Mouse (Mus musculus) neutrophil, adult 5-6 weeks (primary cell): ENCODE results near the gene Trem1. TPM values are rescaled to one million over a fixed set of nuclear protein-coding genes. Genes with fewer than 3 reads are reported as not detected.

ENCODE experiments used
- ATAC-seq: fragments of 151-379, 151-347 bp; 2 replicates; pipeline ENCODE4 v1.8.0; 2017; ENCODE audit warnings: mild to moderate bottlenecking, moderate TSS enrichment; ENCODE audit not compliant: insufficient number of reproducible peaks, poor library complexity, low FRiP score, severe bottlenecking; ENCODE audit errors: extremely low read depth
- total RNA-seq: library from RNA; stranded (forward); fragments of 200-1000 nt; gene quantifications from 2 replicates; pipeline ENCODE4 v1.2.3, GENCODE M21; 2017

Trem1 gene
- total RNA-seq = 172 and 173 TPM in 2 replicates

DNA sequence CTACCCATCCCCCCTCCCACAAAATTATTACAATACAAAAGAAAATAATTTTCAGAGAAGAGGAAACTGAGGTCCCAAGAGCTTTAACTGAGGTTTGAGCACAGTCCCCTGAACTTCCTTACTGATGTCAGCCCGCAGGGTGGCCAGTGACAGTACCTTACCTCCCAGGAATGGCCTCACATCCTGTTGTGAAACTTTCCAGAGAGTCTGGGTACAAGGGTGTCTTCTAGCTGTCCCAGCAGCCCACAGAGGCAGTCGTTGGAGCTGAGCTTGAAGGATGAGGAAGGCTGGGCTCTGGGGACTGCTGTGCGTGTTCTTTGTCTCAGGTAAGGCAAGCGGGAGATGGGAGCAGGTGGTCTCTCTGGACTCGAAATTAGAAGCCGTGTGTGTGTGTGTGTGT, at the start of gene Trem1:
Gene Trem1 (plus strand): TSS at position 251 of the 400 bp plus-strand sequence.
- peak; percentile 87 for ATAC-seq

DNA sequence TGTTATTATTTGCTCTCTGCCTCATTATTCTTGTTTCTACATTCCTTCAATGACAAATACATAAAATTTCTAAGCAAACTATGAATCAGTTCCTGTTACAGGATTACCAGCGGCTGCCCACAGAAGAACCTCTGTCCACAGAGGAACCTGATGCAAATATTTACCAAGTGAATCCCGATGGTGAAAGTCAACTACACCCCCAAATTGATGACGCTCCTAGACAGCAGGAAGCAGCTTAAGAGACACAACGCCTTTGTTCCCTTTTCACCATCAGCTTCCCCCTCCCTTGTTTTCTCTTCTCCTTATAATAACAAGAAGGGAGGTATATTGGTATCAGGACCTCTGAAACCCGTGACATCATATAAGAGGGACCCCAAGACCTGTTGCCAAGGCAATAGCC, 47.3 kb upstream of the Trem1 start:
- ATAC-seq = peak; percentile 88

GRCm38 (mm10) chr17:48192366-48192765, 40.2 kb upstream of the Trem1 start:
- ATAC-seq = peak; percentile 42

GRCm38 (mm10) chr17:48203086-48203485, 29.5 kb upstream of the Trem1 start:
- ATAC-seq = no peak

DNA sequence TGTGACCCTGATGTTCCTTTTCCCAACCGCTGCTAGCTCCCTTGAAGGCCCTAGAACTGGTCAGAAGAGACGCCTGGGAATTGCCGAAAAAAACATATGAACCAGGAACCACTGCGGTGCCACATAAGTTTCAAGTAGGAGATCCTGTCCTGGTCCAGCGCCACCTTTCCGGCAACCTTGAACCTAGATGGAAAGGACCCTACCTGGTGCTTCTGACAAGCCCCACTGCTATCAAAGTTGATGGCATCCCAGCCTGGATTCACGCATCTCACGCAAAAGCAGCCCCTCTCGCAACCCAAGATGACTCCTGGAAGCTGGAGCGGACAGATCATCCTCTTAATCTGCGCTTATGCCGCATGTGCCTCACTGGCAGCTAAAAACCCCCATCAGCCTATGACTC, 20.0 kb upstream of the Trem1 start:
- no peak for ATAC-seq

DNA sequence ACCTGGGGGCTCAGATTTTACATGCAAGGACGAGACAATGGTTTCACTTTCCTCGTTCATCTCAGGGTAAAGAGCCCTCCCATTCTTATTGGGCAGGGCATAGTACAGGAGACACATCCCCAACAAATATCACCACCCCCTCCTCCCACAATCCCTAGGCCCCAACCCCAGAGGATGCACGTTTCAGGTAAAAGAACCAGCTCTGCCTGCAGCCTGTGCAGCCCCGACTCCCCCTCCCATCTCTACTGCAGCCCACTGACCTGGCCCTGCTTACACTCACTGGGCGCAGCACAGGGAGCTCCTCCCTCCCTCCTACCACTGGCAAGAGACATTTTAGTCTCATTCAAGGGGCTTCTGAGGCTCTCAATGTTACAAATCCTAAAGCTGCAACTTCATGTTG, 19.1 kb upstream of the Trem1 start:
- ATAC-seq = no peak

DNA sequence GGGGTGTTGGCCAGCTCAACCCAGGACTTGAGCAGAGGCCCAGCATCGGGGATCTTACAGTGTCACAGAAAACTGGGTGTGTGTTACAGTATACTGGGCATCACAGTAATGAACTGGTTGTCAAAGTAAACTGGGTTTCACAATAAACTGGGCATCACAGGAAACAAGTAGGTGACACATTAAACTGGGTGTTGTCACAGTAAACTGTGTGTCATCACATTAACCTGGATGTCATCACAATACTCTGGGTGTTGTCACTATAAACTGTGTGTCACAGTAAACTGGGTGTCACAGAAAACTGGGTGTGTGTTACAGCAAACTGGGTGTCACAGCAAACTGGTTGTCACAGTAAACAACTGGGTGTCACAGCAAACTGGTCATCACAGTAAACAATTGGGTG, 17.1 kb upstream of the Trem1 start:
- ATAC-seq = peak; percentile 62

DNA sequence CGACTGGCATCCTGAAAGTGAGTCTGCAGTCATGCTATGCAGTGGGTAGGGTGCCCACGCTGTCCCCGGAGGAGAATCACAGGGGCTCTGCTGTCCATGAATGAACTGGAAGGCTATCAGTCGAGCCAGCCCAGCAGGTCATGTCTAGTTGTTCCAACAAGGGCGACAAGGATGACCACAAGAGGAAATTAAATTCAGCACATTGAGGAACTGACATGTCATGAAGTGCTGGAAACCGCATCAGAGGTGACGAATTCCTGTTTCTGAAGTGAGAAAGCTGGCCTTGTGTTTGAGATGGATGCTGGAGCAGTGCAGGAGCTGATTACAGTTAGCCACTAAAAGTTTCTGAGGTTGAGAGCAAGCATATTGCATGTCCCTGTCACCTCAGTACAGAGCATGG, 1.9 kb upstream of the Trem1 start:
- ATAC-seq = peak; percentile 24; the same call in 1 of the 2 replicates

DNA sequence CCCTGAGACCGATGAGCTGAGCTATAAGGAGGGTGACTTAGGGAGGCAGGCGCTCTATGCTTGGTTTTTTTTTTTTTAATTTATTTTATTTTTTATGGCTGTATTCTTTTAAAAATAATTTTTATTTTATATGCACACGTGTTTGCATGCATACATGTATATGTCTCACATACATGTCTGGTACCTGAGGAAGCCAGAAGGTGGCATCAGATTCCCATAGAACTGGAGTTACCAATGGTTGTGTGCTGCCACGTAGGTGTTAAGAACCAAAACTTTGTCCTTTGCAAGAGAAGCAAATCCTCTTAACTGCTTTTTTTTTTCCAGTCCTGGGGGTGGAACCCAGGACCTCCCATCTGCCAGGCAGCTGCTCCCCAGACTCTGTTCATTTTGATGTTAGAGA, 1.2 kb downstream of the Trem1 start:
- no peak for ATAC-seq

DNA sequence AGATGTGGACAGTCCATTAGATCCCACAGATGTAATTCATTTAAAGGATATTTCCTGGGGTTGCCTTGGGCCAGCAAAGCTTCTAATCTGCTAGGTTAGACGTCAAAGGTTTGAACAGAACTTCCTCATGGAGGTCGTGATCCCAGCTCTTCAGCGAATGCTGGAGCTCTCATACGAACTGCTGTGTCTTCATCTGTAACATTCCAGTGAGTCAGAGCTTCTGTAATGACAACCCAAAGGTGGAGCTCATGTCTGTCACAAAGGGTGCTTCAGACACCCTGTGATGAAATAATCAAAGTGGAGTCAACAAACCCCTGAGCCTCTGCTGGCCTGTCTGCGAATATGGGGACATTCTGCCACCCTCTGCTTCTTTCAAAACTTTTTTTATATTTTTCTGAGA, 2.0 kb downstream of the Trem1 start:
- 0 out of 2 replicates have a peak, but pooled peaks have one; percentile 28 for ATAC-seq

DNA sequence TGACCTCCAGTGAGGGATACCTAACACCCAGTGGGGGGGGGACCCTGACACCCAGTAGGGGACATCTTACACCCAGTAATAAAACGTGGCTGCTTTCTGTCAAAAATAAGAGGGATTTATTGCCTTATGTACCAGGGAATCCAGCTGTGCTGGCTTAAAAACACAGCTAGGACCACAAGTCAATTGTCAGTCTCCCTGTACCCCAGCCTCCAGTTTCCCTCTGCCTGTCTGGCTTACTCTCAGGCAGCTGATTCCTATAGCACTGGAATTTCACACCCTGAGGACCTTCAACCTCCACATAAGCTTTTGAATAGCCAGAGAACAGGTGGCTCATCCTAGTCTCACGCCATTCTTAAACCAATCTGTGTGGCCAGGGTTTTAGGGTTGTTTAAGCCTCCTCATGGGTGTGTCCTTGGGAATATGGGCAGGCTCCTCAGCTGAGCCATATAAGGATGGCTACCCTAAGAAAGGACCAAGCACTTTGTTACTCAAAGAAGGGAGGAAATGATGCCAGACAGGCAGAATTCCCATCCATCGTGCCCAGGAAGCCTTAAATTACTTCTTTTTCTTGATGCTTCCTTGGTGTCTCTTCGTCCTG, 3.3 kb downstream of the Trem1 start:
- ATAC-seq = no peak

- no peak for ATAC-seq
Measured at GRCm38 (mm10) chr17:48237621-48238020, 5.1 kb downstream of the Trem1 start.

- ATAC-seq = peak; percentile 75
Measured at GRCm38 (mm10) chr17:48247221-48247928, 14.8 kb downstream of the Trem1 start, which contains the start of gene Trem3. Gene Trem3 (plus strand): TSS chr17:48247777.

- ATAC-seq = no peak
Measured at GRCm38 (mm10) chr17:48249039-48249438, 16.5 kb downstream of the Trem1 start.

DNA sequence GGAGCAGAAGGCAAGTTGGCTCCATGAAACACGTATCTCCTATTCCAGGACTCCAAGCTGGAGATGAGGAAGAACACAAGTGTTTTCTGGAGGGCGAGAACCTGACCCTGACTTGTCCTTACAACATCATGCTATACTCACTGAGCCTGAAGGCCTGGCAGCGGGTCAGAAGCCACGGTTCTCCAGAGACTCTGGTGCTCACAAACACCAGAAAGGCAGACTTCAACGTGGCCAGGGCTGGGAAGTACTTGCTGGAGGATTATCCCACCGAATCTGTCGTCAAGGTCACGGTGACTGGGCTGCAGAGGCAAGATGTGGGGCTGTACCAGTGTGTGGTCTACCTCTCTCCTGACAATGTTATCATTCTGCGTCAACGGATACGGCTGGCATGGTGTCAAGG, 16.9 kb downstream of the Trem1 start:
- no peak for ATAC-seq

DNA sequence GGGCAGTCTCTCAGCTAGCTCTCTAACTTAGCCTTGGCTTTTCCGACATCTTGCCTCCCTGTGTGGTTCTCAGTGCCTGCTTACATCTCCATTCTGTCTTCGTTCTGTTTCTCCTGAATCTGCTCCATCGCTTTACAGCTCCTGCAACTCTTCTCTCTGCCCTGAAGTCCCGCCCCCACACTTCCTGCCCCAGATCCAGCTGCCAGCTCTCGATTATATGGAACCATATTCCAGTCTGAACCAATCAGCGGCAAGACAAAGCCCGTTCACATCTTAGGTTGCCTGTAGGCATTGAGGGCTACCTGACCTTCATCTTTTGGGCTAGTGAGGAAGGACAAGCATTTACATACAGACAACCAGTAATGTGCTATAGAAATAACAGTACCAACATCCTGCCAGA, 18.1 kb downstream of the Trem1 start:
- ATAC-seq = no peak

- no peak for ATAC-seq
Measured at GRCm38 (mm10) chr17:48256575-48256974, 24.0 kb downstream of the Trem1 start.

DNA sequence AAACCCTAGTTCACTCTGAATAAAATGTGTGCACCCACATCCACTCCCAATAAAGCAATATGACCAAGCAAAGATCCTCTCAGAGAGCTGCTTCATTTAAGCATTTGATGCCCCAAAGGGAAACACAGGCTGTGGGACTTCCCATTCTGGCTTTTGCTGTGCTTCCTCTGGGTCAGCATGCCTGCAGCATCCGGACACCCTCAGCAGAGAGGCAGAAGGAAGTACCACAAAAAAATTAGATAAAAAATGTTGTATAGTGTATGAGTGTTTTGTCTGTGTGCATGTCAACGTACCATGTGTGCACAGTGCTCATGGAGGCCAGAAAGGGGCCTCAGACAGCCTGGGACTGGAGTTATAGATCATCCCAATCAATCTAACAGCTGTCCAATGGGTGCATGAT, 29.3 kb downstream of the Trem1 start:
- ATAC-seq = no peak

- peak; percentile 47 for ATAC-seq
Measured at GRCm38 (mm10) chr17:48263741-48264362, 31.3 kb downstream of the Trem1 start, which contains the start of gene Treml4. Gene Treml4 (plus strand): TSS chr17:48264295.

GRCm38 (mm10) chr17:48264662-48265061, 32.1 kb downstream of the Trem1 start:
- no peak for ATAC-seq
